8 mouse cellular contexts compared by ENCODE assay signal in genomic region chr14:25185959-25186771, GRCm38 (mm10).
DNase-seq lines count a peak whose midpoint lies in the region; ATAC-seq and TF ChIP-seq lines count a peak whose summit lies in the region.

No protein-coding gene starts in this region.

- H3K27ac ChIP-seq in hindbrain, embryonic 16.5 days (ENCODE audit: low read depth, low read length): peak overlapping the region; percentile 85
- peak overlapping the region; percentile 5; the same call in 1 of the 2 replicates for H3K27ac ChIP-seq in olfactory bulb, adult 2 months (ENCODE audit: insufficient read depth, low read depth, low read length)

- H3K9me3 ChIP-seq in hindbrain, embryonic 16.5 days (ENCODE audit: control insufficient read depth, low read length): no peaks in the 10 kb centered on the region

- no peaks in the 10 kb centered on the region for H3K36me3 ChIP-seq in hindbrain, embryonic 16.5 days (ENCODE audit: control insufficient read depth, insufficient read depth, low read length)

- DNase-seq in cerebellum, adult 9-10 months: peak; percentile 86
- DNase-seq in frontal cortex, adult 2 months (ENCODE audit: extremely low spot score in 1 of 2, low spot score in 1 of 2): peak; percentile 44 to 65
- DNase-seq in left cerebral cortex, adult 8-10 months (ENCODE audit: low spot score in 2 of 2): peak; percentile 42 to 65
- no peak for DNase-seq in thymus, postnatal 36 days

- peaks cover 21% of the 10 kb centered on the region for H3K4me1 ChIP-seq in hindbrain, embryonic 16.5 days (ENCODE audit: control insufficient read depth, insufficient read depth, low read depth, low read length)
- peaks cover 25% of the 10 kb centered on the region for H3K4me1 ChIP-seq in olfactory bulb, adult 2 months (ENCODE audit: control insufficient read depth, insufficient read depth, low read length)

- peak; percentile 23 for ATAC-seq in activated CD4-positive, CD25-positive, alpha-beta regulatory T cell, adult 4 months
- peak; percentile 71 for ATAC-seq in hindbrain, embryonic 16.5 days
- ATAC-seq in CD4-positive, CD25-positive, alpha-beta regulatory T cell, adult 4 months: no peak

- H3K9ac ChIP-seq in hindbrain, embryonic 16.5 days (ENCODE audit: low read depth, low read length): peak overlapping the region; percentile 42

- 24% methylated on average over 14 of the region's 14 CpGs for WGBS in hindbrain, embryonic 16.5 days
- WGBS in olfactory bulb, adult 2 months: 25% methylated on average over 14 of the region's 14 CpGs

- no peak overlapping the region for H3K4me3 ChIP-seq in hindbrain, embryonic 16.5 days (ENCODE audit: low read length)
- H3K4me3 ChIP-seq in olfactory bulb, adult 2 months (ENCODE audit: insufficient read depth, low read depth, low read length): no peak overlapping the region

- H3K27me3 ChIP-seq in hindbrain, embryonic 16.5 days (replicated peaks; ENCODE audit: control insufficient read depth, insufficient read depth, low read length): no peaks in the 10 kb centered on the region

- peak overlapping the region; percentile 20; the same call in 1 of the 2 replicates for H3K4me2 ChIP-seq in hindbrain, embryonic 16.5 days (ENCODE audit: low read length)

- no peak for TF ChIP-seq POLR2A in olfactory bulb, adult 2 months (IDR thresholded peaks at IDR 0.05; ENCODE audit: insufficient read depth, low read depth, low read length)

- no peak for TF ChIP-seq CTCF in olfactory bulb, adult 2 months (IDR thresholded peaks at IDR 0.05; ENCODE audit: insufficient read depth, low read depth, low read length)

Comparison
In these comparisons a context has a peak if more than half of its experiments do, and no peak if none do; other contexts are left out.
1. DNase-seq: peak in cerebellum, adult 9-10 months (single experiment), frontal cortex, adult 2 months (2 of 2) and left cerebral cortex, adult 8-10 months (2 of 2); none in thymus, postnatal 36 days (0 of 2).